Mouse (Mus musculus): ENCODE measurements at regions not wholly inside any gene's neighbourhood (a gene's known extent, or its start where the extent isn't known, plus 50 kb on each side); places are given as distances from the start of the nearest gene placed in this dataset.
A peak's percentile ranks its signal among the peaks of the same experiment; 100 is the strongest.

DNA sequence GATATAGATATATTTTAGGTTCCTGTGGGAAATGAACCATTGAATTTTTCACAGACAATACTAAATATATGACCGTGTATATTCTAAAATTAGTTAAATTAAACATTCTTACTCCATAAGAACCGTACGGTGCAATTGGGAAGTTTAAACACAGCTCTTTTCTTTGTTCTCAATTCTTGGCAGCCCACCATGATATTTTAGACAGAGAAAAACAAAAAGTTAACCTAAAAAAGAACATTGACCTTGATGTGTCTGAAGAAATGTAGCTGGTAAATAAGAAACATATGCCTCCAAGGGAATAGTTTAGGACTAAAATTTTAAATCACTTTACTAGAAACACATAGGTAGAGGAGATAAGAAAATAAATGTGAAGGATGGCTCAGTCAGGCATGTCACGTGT lies 68.6 kb upstream of the Gm6993 start:
- no peak overlapping the region for H3K9ac ChIP-seq (replicated peaks; ENCODE audit: low read length)
- 67% methylated on average over 4 of the region's 4 CpGs for WGBS
- H3K4me2 ChIP-seq (replicated peaks; ENCODE audit: low read depth, low read length), result no peak overlapping the region
- no peak overlapping the region for H3K4me3 ChIP-seq (ENCODE audit: low read length)
- peaks cover 9% of the 10 kb centered on the region; the same call in 1 of the 2 replicates for H3K4me1 ChIP-seq (ENCODE audit: insufficient read depth, low read length)
- ATAC-seq (ENCODE audit: low FRiP score, low TSS enrichment), result no peak
- no peaks in the 10 kb centered on the region for H3K9me3 ChIP-seq (ENCODE audit: low read length)
- no peak overlapping the region for H3K27ac ChIP-seq (ENCODE audit: low read length)
- H3K36me3 ChIP-seq (ENCODE audit: insufficient read depth, low read length), result no peaks in the 10 kb centered on the region
- no peaks in the 10 kb centered on the region for H3K27me3 ChIP-seq (ENCODE audit: insufficient read depth, low read length)

DNA sequence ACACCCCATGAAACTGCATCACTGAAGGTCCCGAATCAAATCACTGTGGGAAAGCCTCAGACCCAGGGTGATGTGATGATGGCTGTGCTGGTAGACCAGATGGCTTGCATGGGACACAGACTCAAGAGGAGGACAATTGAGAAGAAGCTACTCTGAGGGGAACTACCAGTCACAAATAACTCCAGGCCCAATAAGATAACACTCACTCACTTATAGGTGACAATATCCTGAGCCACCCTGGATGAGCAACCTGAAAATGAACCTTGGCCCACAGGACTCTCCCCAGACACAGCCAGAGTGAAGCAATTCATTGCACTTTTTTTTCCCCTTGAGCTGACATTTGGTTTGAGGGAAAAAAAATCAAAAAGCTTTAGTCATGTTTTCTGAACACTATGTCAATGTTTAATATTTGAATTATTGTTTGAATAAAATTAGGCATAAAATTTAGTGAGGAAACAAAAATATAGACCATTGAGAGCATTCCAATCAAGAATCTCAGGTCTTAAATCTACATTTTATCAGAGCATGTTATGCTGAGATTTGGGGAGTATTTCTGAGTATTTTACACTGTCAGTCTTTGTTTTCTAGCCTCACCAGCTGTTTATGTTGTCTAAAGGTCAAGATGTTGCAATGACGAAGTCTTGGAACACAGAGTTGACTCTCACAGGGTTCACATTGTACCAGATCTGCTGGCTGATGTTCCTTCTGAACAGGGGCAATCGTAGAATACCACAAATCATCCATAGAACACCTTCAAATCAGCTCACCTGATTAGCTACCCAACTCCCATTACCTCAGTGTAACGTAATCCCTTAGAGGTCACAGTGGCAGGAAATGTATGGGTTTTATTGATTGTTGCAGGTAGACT lies 67.9 kb upstream of the Gm6993 start:
- Histone ChIP-seq H3K9me3 (ENCODE audit: low read length) (no peaks in the 10 kb centered on the region), H3K4me1 (ENCODE audit: insufficient read depth, low read length) (peaks cover 9% of the 10 kb centered on the region; the same call in 1 of the 2 replicates), H3K27ac (ENCODE audit: low read length) (peak overlapping the region; percentile 22; the same call in 1 of the 2 replicates), H3K27me3 (ENCODE audit: insufficient read depth, low read length) (no peaks in the 10 kb centered on the region), H3K36me3 (ENCODE audit: insufficient read depth, low read length) (no peaks in the 10 kb centered on the region), H3K4me2 (replicated peaks; ENCODE audit: low read depth, low read length) (no peak overlapping the region), H3K4me3 (ENCODE audit: low read length) (no peak overlapping the region), H3K9ac (replicated peaks; ENCODE audit: low read length) (no peak overlapping the region)
- no peak for ATAC-seq (ENCODE audit: low FRiP score, low TSS enrichment)
- 66% methylated on average over 4 of the region's 4 CpGs for WGBS

DNA sequence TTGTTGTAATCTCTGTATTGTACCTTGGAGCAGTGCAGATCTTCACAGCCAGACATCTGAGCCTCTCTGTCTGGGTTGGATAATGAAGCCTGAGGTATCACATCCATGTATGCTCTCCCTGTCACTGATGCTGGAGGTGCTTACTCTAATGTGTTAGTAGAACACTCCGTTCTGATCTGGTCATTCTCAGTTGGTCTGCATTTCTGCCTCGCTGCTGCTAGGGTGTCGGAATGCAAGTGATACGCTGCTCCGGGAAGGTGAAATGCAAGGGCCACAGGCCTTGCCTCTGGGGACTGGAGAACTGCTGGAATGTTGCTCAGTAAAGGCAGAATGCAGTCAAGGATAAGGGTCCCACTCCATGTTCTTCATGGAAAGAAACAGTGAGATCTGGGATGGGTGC lies 67.1 kb upstream of the Gm6993 start:
- 88% methylated on average over 5 of the region's 5 CpGs for WGBS
- no peaks in the 10 kb centered on the region for H3K9me3 ChIP-seq (ENCODE audit: low read length)
- H3K4me2 ChIP-seq (replicated peaks; ENCODE audit: low read depth, low read length), result no peak overlapping the region
- no peak overlapping the region for H3K9ac ChIP-seq (replicated peaks; ENCODE audit: low read length)
- ATAC-seq (ENCODE audit: low FRiP score, low TSS enrichment), result no peak
- H3K4me3 ChIP-seq (ENCODE audit: low read length), result no peak overlapping the region
- no peaks in the 10 kb centered on the region for H3K36me3 ChIP-seq (ENCODE audit: insufficient read depth, low read length)
- peaks cover 3% of the 10 kb centered on the region; the same call in 1 of the 2 replicates for H3K4me1 ChIP-seq (ENCODE audit: insufficient read depth, low read length)
- no peak overlapping the region for H3K27ac ChIP-seq (ENCODE audit: low read length)
- no peaks in the 10 kb centered on the region for H3K27me3 ChIP-seq (ENCODE audit: insufficient read depth, low read length)

DNA sequence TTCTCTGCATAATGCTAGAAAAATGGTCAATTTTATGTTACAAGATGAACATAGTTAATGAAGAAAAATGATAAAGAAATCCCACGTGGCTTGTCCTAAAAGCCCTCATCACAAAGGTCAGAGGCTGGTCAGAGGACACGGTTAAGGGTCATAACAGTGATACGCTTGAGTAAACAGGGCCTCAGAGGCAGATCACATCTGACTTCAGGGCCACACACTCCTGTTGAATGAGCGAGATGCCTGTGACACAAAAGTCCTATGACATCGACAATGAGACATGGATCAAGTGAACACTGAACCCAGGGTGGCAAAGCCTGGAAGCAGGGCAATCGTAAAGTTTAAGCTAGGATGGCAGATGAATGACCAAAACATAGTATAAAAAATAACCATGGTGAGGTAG lies 61.0 kb upstream of the Gm6993 start:
- Histone ChIP-seq H3K36me3 (ENCODE audit: insufficient read depth, low read length) (no peaks in the 10 kb centered on the region), H3K4me1 (ENCODE audit: insufficient read depth, low read length) (peaks cover 11% of the 10 kb centered on the region), H3K9me3 (ENCODE audit: low read length) (no peaks in the 10 kb centered on the region), H3K4me2 (replicated peaks; ENCODE audit: low read depth, low read length) (no peak overlapping the region), H3K9ac (replicated peaks; ENCODE audit: low read length) (no peak overlapping the region), H3K27ac (ENCODE audit: low read length) (no peak overlapping the region), H3K4me3 (ENCODE audit: low read length) (no peak overlapping the region), H3K27me3 (ENCODE audit: insufficient read depth, low read length) (no peaks in the 10 kb centered on the region)
- WGBS, result 26% methylated on average over 6 of the region's 6 CpGs
- 0 out of 2 replicates have a peak, but pooled peaks have one; percentile 59 for ATAC-seq (ENCODE audit: low FRiP score, low TSS enrichment)

DNA sequence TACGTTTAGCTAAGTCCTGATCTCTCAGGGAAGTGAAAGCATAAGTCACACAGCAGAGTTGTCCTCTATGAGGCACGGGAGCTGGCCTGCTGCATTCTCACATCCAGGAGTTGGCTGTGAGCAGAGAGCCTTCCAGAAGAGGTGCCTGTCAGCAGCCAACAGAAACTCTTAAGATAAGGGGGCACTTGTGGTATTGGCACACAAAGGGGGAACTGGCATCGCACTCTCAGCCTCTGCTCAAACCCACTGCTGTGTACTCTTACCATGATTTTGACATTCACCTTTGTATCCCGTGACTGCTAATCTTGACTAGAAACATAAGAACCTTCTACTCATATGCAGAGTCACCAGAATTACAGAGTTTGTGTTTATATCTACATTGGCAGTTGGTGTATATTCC lies 56.9 kb upstream of the Gm6993 start:
- ATAC-seq (ENCODE audit: low FRiP score, low TSS enrichment), result no peak
- H3K27ac ChIP-seq (ENCODE audit: low read length), result no peak overlapping the region
- 75% methylated on average over 4 of the region's 4 CpGs for WGBS

GRCm38 (mm10) chr12:31184217-31184975 lies 56.2 kb upstream of the Gm6993 start:
- no peak for ATAC-seq (ENCODE audit: low FRiP score, low TSS enrichment)
- Histone ChIP-seq H3K9ac (replicated peaks; ENCODE audit: low read length) (no peak overlapping the region; the same call in 1 of the 2 replicates), H3K4me1 (ENCODE audit: insufficient read depth, low read length) (peaks cover 41% of the 10 kb centered on the region), H3K27ac (ENCODE audit: low read length) (peak overlapping the region; percentile 14), H3K36me3 (ENCODE audit: insufficient read depth, low read length) (no peaks in the 10 kb centered on the region), H3K4me3 (ENCODE audit: low read length) (no peak overlapping the region), H3K9me3 (ENCODE audit: low read length) (no peaks in the 10 kb centered on the region), H3K27me3 (ENCODE audit: insufficient read depth, low read length) (no peaks in the 10 kb centered on the region), H3K4me2 (replicated peaks; ENCODE audit: low read depth, low read length) (no peak overlapping the region)
- 48% methylated on average over 11 of the region's 11 CpGs for WGBS

More for the DNA sequence above, 56.9 kb upstream of the Gm6993 start:
- H3K4me3 ChIP-seq (ENCODE audit: low read length), result no peak overlapping the region
- H3K9ac ChIP-seq (replicated peaks; ENCODE audit: low read length), result no peak overlapping the region
- no peaks in the 10 kb centered on the region for H3K9me3 ChIP-seq (ENCODE audit: low read length)
- H3K36me3 ChIP-seq (ENCODE audit: insufficient read depth, low read length), result no peaks in the 10 kb centered on the region
- peaks cover 41% of the 10 kb centered on the region for H3K4me1 ChIP-seq (ENCODE audit: insufficient read depth, low read length)
- no peaks in the 10 kb centered on the region for H3K27me3 ChIP-seq (ENCODE audit: insufficient read depth, low read length)
- H3K4me2 ChIP-seq (replicated peaks; ENCODE audit: low read depth, low read length), result no peak overlapping the region

DNA sequence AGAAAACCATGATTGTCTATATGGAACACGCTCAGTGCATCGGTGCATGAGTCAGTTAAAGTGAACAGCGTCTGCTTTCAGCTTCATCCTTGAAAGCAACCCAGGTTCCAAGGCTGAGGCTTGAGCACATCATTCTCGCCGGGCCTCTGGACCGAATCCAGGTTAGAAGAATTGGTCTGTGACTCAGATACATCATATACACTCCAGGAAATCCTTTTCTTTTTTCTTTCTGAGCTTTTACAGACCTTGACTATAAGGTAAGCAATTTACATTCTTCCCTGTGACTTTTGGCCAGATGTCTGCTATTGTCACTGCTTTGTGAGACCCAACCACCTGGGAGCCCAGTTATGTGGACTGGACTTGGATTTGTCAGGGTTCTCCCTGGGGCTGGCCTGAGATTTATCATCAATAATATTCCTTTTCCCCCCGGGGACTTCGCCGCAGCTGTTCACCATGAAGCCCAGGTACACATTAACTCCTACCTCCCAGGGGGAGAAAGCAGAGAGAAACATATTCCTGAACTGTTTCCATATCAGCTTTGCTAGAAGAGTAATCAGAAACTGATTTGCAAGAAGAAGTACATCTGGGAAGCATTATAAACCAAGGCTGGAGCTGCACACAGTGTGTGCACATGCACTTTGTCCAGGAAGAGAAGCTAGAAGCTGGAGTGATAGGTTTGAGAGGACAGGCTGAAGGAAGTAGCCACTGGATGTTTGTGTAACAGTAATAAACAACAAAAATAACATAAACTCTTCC lies 55.2 kb upstream of the Gm6993 start:
- no peak overlapping the region for H3K4me2 ChIP-seq (replicated peaks; ENCODE audit: low read depth, low read length)
- no peak for ATAC-seq (ENCODE audit: low FRiP score, low TSS enrichment)

DNA sequence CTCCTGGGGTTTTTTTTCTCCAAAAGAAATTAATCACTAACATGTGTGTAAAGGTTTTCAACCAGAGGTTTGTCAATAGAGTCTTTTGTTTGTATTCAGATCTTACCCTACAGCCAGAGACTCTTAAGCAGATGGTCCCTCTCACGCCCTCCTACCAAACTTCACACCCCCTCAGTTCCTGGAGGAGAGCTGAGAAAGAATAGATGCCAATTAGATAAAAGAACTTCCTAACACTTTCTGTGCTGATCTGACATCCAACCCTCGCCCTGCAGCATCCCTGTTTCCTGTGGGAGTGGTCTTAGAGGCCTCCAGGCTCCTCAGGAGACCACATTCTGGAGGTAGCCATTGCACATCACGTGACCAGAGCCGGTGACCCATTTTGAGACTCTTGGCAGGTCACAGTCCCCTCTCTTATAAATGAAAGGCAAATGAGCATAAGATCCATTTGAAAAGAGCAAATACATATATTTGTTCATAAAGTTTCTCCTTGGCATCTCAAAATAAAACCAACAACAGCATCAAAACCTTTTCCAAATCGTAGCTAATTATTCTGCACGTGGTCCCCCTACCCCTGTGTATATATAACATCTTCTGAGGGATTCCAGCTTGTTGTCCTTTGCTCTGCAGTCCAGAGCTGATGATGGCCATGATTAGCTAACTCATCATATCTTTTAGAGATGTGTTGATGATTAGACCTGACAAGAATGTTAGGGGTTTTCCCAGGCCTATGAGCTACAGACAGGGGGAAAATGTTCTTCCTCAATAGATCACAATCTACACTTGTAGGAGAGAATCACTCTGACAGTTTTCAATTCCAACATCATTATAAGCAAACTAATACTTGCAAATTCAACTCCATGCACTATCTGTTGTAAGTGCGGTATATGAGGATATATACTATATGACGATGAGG lies 54.4 kb upstream of the Gm6993 start:
- Histone ChIP-seq H3K36me3 (ENCODE audit: insufficient read depth, low read length) (no peaks in the 10 kb centered on the region), H3K27ac (ENCODE audit: low read length) (peak overlapping the region; percentile 70), H3K27me3 (ENCODE audit: insufficient read depth, low read length) (no peaks in the 10 kb centered on the region), H3K4me2 (replicated peaks; ENCODE audit: low read depth, low read length) (no peak overlapping the region), H3K9ac (replicated peaks; ENCODE audit: low read length) (no peak overlapping the region), H3K4me1 (ENCODE audit: insufficient read depth, low read length) (peaks cover 43% of the 10 kb centered on the region), H3K9me3 (ENCODE audit: low read length) (no peaks in the 10 kb centered on the region), H3K4me3 (ENCODE audit: low read length) (no peak overlapping the region)
- ATAC-seq (ENCODE audit: low FRiP score, low TSS enrichment), result no peak
- WGBS, result 61% methylated on average over 8 of the region's 8 CpGs

More for the DNA sequence above, 55.2 kb upstream of the Gm6993 start:
- no peak overlapping the region for H3K4me3 ChIP-seq (ENCODE audit: low read length)
- H3K36me3 ChIP-seq (ENCODE audit: insufficient read depth, low read length), result no peaks in the 10 kb centered on the region
- H3K9ac ChIP-seq (replicated peaks; ENCODE audit: low read length), result no peak overlapping the region
- no peaks in the 10 kb centered on the region for H3K9me3 ChIP-seq (ENCODE audit: low read length)
- H3K27me3 ChIP-seq (ENCODE audit: insufficient read depth, low read length), result no peaks in the 10 kb centered on the region
- peaks cover 36% of the 10 kb centered on the region for H3K4me1 ChIP-seq (ENCODE audit: insufficient read depth, low read length)
- 60% methylated on average over 9 of the region's 9 CpGs for WGBS
- peak overlapping the region; percentile 70 for H3K27ac ChIP-seq (ENCODE audit: low read length)

All from kidney, embryonic 16.5 days (tissue).